In the genomic region with DNA sequence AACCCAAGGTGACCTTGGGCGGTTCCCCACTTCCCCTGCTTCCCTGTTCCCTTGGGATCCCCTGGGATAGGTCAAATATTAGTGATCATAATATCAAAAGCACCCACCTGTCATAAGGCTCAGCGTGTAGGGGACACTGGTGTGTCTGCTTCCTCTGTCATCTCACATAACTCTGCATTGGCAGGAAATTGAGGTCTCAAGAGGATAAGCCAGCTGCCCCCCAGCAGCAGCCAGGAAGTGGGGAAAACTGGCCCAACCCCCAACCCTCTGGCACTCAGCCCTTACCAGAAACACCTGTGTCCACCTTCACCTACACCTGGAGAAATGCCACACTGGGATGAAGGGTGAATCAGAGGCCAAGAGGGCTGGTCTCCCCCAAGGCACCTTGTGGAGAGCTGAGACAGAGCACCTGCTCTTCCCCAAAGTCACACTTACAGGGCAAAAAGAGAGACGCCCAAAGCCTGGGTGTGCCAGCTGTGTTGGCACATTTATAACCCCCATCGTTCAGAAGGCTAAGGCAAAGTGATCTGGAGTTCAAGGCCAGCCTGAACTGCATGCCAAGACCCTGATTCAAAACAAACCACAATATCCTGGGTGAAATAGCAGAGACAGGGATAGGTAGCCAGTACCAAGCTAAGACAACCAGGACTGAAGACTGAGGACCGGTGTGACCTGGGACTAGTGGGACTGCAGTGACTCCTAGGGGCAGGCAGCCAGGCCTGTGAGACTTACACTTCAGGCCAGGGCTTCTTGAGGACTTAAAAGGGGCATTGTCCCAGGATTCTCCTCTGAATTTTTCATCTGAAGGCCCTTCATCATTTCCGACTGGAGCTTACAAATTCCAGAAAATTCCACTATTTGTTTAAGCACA, we compare ENCODE assay signal across 10 mouse cellular contexts. TPM values are rescaled to one million over a fixed set of nuclear protein-coding genes. Genes with fewer than 3 reads are reported as not detected.
DNase-seq lines count a peak whose midpoint lies in the region; TF ChIP-seq lines count a peak whose summit lies in the region.
"Had no signal": no experiment of that assay in that cellular context is flagged by ENCODE, and none has a peak within 500 bp of the region (broad histone marks: within the 10 kb centered on the region; RNA-seq: fewer than 3 reads in every experiment).

No protein-coding gene starts in this region.

- TF ChIP-seq EP300 in CH12.LX (IDR thresholded peaks at IDR 0.05; ENCODE audit: low read length): no peak

- peak; percentile 31 to 46 for DNase-seq in kidney, postnatal 4 days
- no peak for DNase-seq in kidney, postnatal 14 days
- peak; percentile 31 for DNase-seq in CH12.LX (ENCODE audit: extremely low read depth)
- DNase-seq in splenic B cell, adult 2 months (ENCODE audit: low read depth, low spot score): peak; percentile 80
- DNase-seq in left cerebral cortex, postnatal 14 days (ENCODE audit: low spot score in 2 of 2): no peak
- no peak for DNase-seq in left cerebral cortex, adult 9 months (ENCODE audit: low spot score in 2 of 2)
- no peak for DNase-seq in layer of hippocampus, adult 9-10 months (ENCODE audit: low spot score)
- DNase-seq: cerebellum, postnatal 14 days had no signal

- no peaks in the 10 kb centered on the region for H3K79me2 ChIP-seq in CH12.LX (replicated peaks; ENCODE audit: control insufficient read depth, extremely low read depth, insufficient read depth, poor library complexity, severe bottlenecking)

- peaks cover 16 to 25% of the 10 kb centered on the region in 2 experiments for H3K4me1 ChIP-seq in CH12.LX (ENCODE audit: control insufficient read depth in 1 of 2, insufficient read depth in 2 of 2)
- H3K4me1 ChIP-seq in embryonic fibroblast, embryonic 13.5 days (ENCODE audit: control insufficient read depth, insufficient read depth, low read length): no peaks in the 10 kb centered on the region

- peak; percentile 82 for TF ChIP-seq RAD21 in CH12.LX (IDR thresholded peaks at IDR 0.05; ENCODE audit: low read depth, low read length)

- H3K9me3 ChIP-seq in CH12.LX (replicated peaks; ENCODE audit: low read length): no peaks in the 10 kb centered on the region

- intact Hi-C loops in left cerebral cortex, postnatal 14 days (cut with DNase I): no loop called here

- dilution Hi-C loops in CH12.LX (cut with MboI; ENCODE audit: extremely low pct_ligation_motif_present, extremely low pct_unique_long_range_greater_than_20kb, low sequenced_read_pairs): no loop called here

- TF ChIP-seq CTCF in CH12.LX (conservative IDR thresholded peaks at IDR 0.05 in 1 of 2, IDR thresholded peaks at IDR 0.05 in 1 of 2; ENCODE audit: low read depth in 2 of 2, low read length in 2 of 2): peak in 1 of 2 experiments; percentile 75; a peak in 2 of 4 replicates
- peak; percentile 46; the same call in 1 of the 2 replicates for TF ChIP-seq CTCF in embryonic fibroblast, embryonic 13.5 days (IDR thresholded peaks at IDR 0.05; ENCODE audit: borderline replicate concordance, insufficient read depth, low read length)

- no peak for TF ChIP-seq POLR2A in CH12.LX (IDR thresholded peaks at IDR 0.05; ENCODE audit: low read depth, low read length)
- no peak for TF ChIP-seq POLR2A in embryonic fibroblast, embryonic 13.5 days (IDR thresholded peaks at IDR 0.05; ENCODE audit: low read depth, low read length)

- H3K27ac ChIP-seq in CH12.LX (ENCODE audit: insufficient read depth, low read depth): no peak overlapping the region
- H3K27ac ChIP-seq in embryonic fibroblast, embryonic 13.5 days (ENCODE audit: insufficient read depth, low read length): no peak overlapping the region
- H3K27ac ChIP-seq: macrophage had no signal

- no peaks in the 10 kb centered on the region for H3K27me3 ChIP-seq in CH12.LX (replicated peaks)
- no peaks in the 10 kb centered on the region for H3K27me3 ChIP-seq in splenic B cell, adult 2 months (ENCODE audit: control insufficient read depth, insufficient read depth, low read length, poor library complexity, severe bottlenecking)

- no peak overlapping the region for H3K4me2 ChIP-seq in CH12.LX (ENCODE audit: insufficient read depth, low read depth, poor library complexity, severe bottlenecking)

- no peaks in the 10 kb centered on the region for H3K36me3 ChIP-seq in CH12.LX (replicated peaks in 1 of 2; ENCODE audit: control insufficient read depth in 1 of 2, insufficient read depth in 1 of 2, low read length in 1 of 2)
- no peaks in the 10 kb centered on the region; the same call in 1 of the 2 replicates for H3K36me3 ChIP-seq in splenic B cell, adult 2 months (ENCODE audit: control insufficient read depth, insufficient read depth, low read length, poor library complexity, severe bottlenecking)

- in situ Hi-C loops in CH12.LX (cut with MboI; ENCODE audit: low pct_ligation_motif_present, low pct_unique_long_range_greater_than_20kb, low sequenced_read_pairs): no loop called here

- H3K9ac ChIP-seq in CH12.LX (ENCODE audit: insufficient read depth, low read depth): no peak overlapping the region

- H3K4me3 ChIP-seq in CH12.LX (replicated peaks in 1 of 3; ENCODE audit: low read depth in 2 of 3, low read length in 2 of 3, poor library complexity in 1 of 3): no peak overlapping the region
- H3K4me3 ChIP-seq in embryonic fibroblast, embryonic 13.5 days (ENCODE audit: insufficient read depth, low read length): no peak overlapping the region

TF ChIP-seq in CH12.LX, 34 proteins besides CTCF, POLR2A, EP300 and RAD21:
- TF ChIP-seq ZC3H11A (IDR thresholded peaks at IDR 0.05; ENCODE audit: low read depth, low read length): peak; percentile 15; the same call in 1 of the 2 replicates
- 0 out of 2 replicates have a peak, but pooled peaks have one; percentile 22 for TF ChIP-seq IRF4 (IDR thresholded peaks at IDR 0.05; ENCODE audit: low read depth, low read length)
- no peak for TF ChIP-seq MEF2A (IDR thresholded peaks at IDR 0.05; ENCODE audit: borderline replicate concordance, low read depth, low read length)
- peak; percentile 67 for TF ChIP-seq SMC3 (IDR thresholded peaks at IDR 0.05; ENCODE audit: low read depth, low read length)
- no peak for TF ChIP-seq CHD1 (IDR thresholded peaks at IDR 0.05; ENCODE audit: low read depth, low read length)

RNA-seq across cellular contexts. Expression of a gene that starts 1.2 kb away (rescaled TPM):
- total RNA-seq in CH12.LX (2012; rRNA removed) (0.08 and 0.17 TPM in 2 replicates), CH12.LX (2014; rRNA removed) (not detected in 2 replicates)
- not detected in 2 replicates for polyA plus RNA-seq in CH12.LX (2012; ENCODE audit: insufficient read length, low read depth)
- 0.19 TPM in 1 of 2 replicates, not detected in the other for polyA plus RNA-seq in embryonic fibroblast, embryonic 13.5 days (2011; ENCODE audit: insufficient read length, low read depth, missing spikeins)
- 1 to 10 TPM; 1.3 to 2.1 TPM for total RNA-seq in left cerebral cortex, postnatal 14 days (2021)

RNA-seq across cellular contexts. Expression of a gene that starts 57.7 kb away (rescaled TPM):
- 359 and 490 TPM in 2 replicates for total RNA-seq in CH12.LX (2012; rRNA removed)
- total RNA-seq in CH12.LX (2014; rRNA removed): 176 and 184 TPM in 2 replicates
- 2,617 and 2,771 TPM in 2 replicates for polyA plus RNA-seq in CH12.LX (2012; ENCODE audit: insufficient read length, low read depth)
- 469 and 498 TPM in 2 replicates for polyA plus RNA-seq in embryonic fibroblast, embryonic 13.5 days (2011; ENCODE audit: insufficient read length, low read depth, missing spikeins)
- total RNA-seq in left cerebral cortex, postnatal 14 days (2021): 100 to 1,000 TPM; 146 to 149 TPM

Comparison
In these comparisons a context has a peak if more than half of its experiments do, and no peak if none do; other contexts are left out.
1. DNase-seq: peak in kidney, postnatal 4 days (2 of 2), CH12.LX (single experiment) and splenic B cell, adult 2 months (single experiment); none in kidney, postnatal 14 days (single experiment), left cerebral cortex, postnatal 14 days (0 of 2), left cerebral cortex, adult 9 months (0 of 2) and layer of hippocampus, adult 9-10 months (single experiment).